Mouse (Mus musculus) heart, embryonic 13.5 days (tissue): Measurements from ENCODE around the gene Elp4. TPM values are rescaled to one million over a fixed set of nuclear protein-coding genes. Genes with fewer than 3 reads are reported as not detected.

Source experiments
- ATAC-seq: fragments of 200-750 bp; cut with Nextera tagmentation; 2 replicates; pipeline ENCODE4 v1.8.0; 2017; ENCODE audit warnings: moderate TSS enrichment; ENCODE audit not compliant: insufficient number of reproducible peaks, low FRiP score, low TSS enrichment; ENCODE audit errors: extremely low read depth
- H3K27ac ChIP-seq: fragments of 300-500 bp; sonication (generic); replicated peaks from 2 replicates; pipeline ENCODE4 v1.5.1; 2015; ENCODE audit warnings: moderate library complexity, mild to moderate bottlenecking, inconsistent platforms
- H3K27me3 ChIP-seq: fragments of 300-500 bp; sonication (generic); replicated peaks from 2 replicates; pipeline ENCODE4 v1.6.1; 2015; ENCODE audit warnings: mild to moderate bottlenecking, inconsistent platforms
- H3K36me3 ChIP-seq: fragments of 300-500 bp; sonication (generic); 2 replicates; pipeline ENCODE4 v1.6.1; 2015; ENCODE audit warnings: mild to moderate bottlenecking, inconsistent platforms
- H3K4me1 ChIP-seq: fragments of 300-500 bp; sonication (generic); 2 replicates; pipeline ENCODE4 v1.6.1; 2015; ENCODE audit warnings: inconsistent platforms
- H3K4me2 ChIP-seq: fragments of 300-500 bp; sonication (generic); 2 replicates; pipeline ENCODE4 v1.6.1; 2015; ENCODE audit warnings: inconsistent platforms, mild to moderate bottlenecking, moderate library complexity
- H3K4me3 ChIP-seq: fragments of 300-500 bp; sonication (generic); 2 replicates; pipeline ENCODE4 v1.5.1; 2015; ENCODE audit warnings: moderate library complexity, mild to moderate bottlenecking, inconsistent platforms
- H3K9ac ChIP-seq: fragments of 300-500 bp; sonication (generic); 2 replicates; pipeline ENCODE4 v1.6.1; 2015; ENCODE audit warnings: inconsistent platforms, mild to moderate bottlenecking, moderate library complexity
- H3K9me3 ChIP-seq: fragments of 300-500 bp; sonication (generic); 2 replicates; pipeline ENCODE4 v1.6.1; 2016; ENCODE audit warnings: inconsistent platforms
- WGBS: fragments of 180-500 bp; shearing (Covaris S2); methylation state at CpG from one replicate; pipeline ENCODE4 v1.1.7; 2015; ENCODE audit warnings: mixed read lengths; 5-methylcytosine and 5-hydroxymethylcytosine counted together
- polyA plus RNA-seq: library from polyadenylated mRNA; unstranded; fragments of >200 nt; fragmentation: Nextera tagmentation; extraction: Ambion mirVana; gene quantifications from 2 replicates; pipeline ENCODE4 v1.2.1, GENCODE M21; 2015

The Elp4 gene
- polyA plus RNA-seq, 1 experiment from 2014 or later = 18.0 TPM

DNA sequence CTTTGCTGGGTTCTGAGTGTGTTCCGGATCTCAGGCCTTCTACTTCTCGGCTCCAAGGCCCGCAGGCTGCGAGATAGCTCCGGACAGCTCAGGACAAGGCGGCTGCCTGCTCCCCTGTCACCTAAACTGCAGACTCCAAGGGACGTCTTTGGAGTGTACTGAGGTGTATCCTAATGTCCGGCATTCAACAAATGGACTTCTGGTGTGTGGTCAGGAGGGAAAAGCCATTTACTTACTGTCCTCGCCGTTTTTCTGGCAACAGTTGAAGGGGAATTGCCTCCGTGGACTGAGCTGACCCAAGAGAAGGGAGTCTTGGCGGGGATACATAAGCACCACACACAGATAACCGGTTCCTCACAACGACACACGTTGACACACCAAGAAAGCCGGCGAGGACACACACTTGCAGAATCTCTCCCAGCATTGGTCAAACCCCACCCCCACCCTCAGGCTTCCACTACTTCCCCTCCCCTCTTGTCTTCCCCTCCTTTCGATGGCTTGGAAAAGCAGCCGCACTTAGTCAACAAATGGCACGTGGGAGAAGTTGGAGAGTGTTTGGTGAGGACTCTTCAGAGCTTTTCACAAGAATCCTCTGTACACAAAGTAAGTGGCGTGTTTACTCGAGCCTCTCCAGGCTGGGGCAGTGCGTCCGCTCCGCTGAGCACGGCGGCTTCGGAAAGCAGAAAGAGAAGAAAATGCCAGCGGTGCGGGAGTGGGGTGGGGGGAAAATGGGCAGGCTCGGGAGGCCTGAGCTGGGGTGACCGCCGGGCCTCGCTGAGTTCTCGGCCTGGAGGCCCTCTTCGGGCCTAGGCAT, 230.1 kb downstream of the Elp4 start:
- Histone ChIP-seq H3K4me3 (peak overlapping the region; percentile 51), H3K9ac (peak overlapping the region; percentile 52; the same call in 1 of the 2 replicates), H3K4me1 (peaks cover 39% of the 10 kb centered on the region), H3K9me3 (no peaks in the 10 kb centered on the region), H3K36me3 (no peaks in the 10 kb centered on the region), H3K27me3 (peaks cover 100% of the 10 kb centered on the region), H3K27ac (no peak overlapping the region), H3K4me2 (peak overlapping the region; percentile 71)
- ATAC-seq = no peak
- WGBS = under 1% methylated on average over 36 of the region's 36 CpGs

DNA sequence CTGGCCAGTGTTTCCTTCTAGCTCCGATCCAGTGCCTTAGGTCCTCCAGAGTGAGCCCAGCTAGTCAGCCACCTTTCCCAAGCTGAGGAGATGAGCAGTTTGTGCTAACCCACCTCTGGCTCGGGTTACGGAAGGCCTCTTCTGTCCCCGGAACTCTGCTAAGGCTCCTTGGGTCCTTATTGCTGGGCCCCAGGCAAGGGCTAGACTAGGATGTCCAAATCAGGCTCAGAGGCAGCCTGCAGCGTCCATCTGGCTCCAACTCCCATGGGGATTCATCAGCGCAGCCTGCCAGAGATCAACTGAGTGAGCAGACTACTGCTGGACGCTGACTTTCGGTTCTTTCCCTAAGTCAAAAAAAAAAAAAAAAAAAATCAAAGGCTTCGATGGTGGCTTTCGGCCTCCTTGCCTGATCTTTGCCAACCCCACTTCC, 230.7 kb downstream of the Elp4 start:
- Histone ChIP-seq H3K27me3 (peaks cover 100% of the 10 kb centered on the region), H3K4me1 (peaks cover 45% of the 10 kb centered on the region), H3K36me3 (no peaks in the 10 kb centered on the region), H3K9me3 (no peaks in the 10 kb centered on the region), H3K4me2 (peak overlapping the region; percentile 71), H3K9ac (peak overlapping the region; percentile 7; the same call in 1 of the 2 replicates), H3K27ac (no peak overlapping the region), H3K4me3 (peak overlapping the region; percentile 51)
- no peak for ATAC-seq
- WGBS = 3% methylated on average over 10 of the region's 10 CpGs

DNA sequence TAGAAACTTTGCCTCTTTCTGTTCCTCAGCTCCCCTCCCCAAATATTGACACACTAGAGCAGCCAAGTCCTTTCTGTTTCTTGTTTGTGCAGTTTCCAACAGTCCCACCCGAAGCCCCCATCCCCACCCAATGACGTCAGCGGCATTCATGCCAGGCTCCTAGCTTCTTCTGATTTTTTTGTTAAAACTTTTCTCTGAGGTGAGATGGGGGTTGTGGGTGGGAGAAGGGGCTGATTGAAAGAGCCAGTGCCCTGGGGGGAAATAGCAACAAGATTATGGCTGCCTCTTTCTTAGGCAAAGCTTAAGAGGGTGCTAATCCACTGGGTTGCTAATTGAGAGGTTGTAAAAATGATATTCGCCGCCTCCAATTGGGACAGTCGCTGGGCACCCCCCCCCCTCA, 231.3 kb downstream of the Elp4 start:
- no peak overlapping the region for H3K9ac ChIP-seq
- peaks cover 100% of the 10 kb centered on the region for H3K27me3 ChIP-seq
- WGBS = 1% methylated on average over 6 of the region's 6 CpGs
- no peaks in the 10 kb centered on the region for H3K36me3 ChIP-seq
- ATAC-seq = no peak
- peaks cover 48% of the 10 kb centered on the region for H3K4me1 ChIP-seq
- H3K27ac ChIP-seq = no peak overlapping the region
- H3K4me3 ChIP-seq = no peak overlapping the region
- H3K9me3 ChIP-seq = no peaks in the 10 kb centered on the region
- no peak overlapping the region for H3K4me2 ChIP-seq

DNA sequence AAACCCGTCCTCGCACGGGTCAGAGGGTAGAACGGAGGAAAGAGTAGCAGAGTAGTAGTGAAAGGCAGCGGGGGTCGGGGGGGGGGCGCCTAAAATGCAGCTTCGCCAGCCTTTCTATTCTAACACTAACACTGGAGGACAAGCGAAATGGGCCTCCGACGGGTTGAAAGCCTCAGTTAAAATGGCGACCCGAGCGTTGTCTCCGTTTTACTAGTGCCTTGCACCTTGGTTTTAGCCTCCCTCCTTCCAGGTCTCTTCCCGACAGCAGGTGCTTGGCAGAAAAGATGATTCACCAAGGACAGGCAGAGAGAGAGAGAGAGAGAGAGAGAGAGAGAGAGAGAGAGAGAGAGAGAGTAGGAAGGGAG, 231.8 kb downstream of the Elp4 start:
- H3K9ac ChIP-seq = no peak overlapping the region
- H3K27me3 ChIP-seq = peaks cover 100% of the 10 kb centered on the region
- no peaks in the 10 kb centered on the region for H3K9me3 ChIP-seq
- H3K4me2 ChIP-seq = peak overlapping the region; percentile 16
- 3% methylated on average over 16 of the region's 16 CpGs for WGBS
- H3K27ac ChIP-seq = no peak overlapping the region
- H3K4me3 ChIP-seq = peak overlapping the region; percentile 25
- ATAC-seq = no peak
- peaks cover 48% of the 10 kb centered on the region for H3K4me1 ChIP-seq
- H3K36me3 ChIP-seq = no peaks in the 10 kb centered on the region

DNA sequence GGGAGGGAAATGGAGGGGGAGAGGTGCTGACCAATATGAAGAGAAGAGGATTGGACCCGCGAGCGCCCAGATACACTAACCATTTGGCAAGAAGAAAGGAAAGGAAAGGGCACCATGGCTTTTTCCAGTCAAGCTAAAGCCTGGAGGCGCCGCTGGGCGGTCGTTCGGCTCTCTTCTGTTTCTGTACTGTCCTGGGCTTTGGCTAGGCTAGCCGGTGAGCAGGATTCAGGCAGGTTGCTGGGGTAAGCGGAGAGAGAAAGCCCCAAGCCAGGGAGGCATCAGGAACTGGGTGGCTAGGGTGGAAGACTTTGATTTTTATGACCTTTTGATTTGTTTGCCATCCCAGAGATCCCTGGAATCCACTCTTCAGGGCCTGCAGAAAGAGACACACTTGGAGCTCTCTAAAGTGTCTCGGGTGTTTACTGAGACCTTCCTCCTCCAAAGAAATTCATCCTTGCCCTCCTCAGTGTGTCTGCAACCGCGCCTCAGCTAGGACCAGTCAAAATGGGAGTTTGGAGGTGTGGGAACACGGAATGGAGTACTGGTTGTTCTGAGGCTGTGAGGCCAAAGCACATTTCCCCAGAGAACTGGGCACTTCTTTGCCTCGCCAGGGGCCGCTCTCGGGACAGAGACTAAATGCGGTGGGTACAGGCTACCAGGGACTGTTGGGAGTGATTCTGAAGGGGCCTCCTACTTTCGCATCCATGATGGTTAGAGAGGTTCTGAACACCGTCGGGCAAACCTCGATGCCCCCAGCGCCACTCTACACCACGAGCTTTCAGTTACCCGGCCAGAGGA, 232.4 kb downstream of the Elp4 start:
- Histone ChIP-seq H3K36me3 (no peaks in the 10 kb centered on the region), H3K27ac (no peak overlapping the region), H3K4me3 (peak overlapping the region; percentile 25), H3K27me3 (peaks cover 100% of the 10 kb centered on the region), H3K4me2 (peak overlapping the region; percentile 16), H3K9ac (no peak overlapping the region), H3K9me3 (no peaks in the 10 kb centered on the region), H3K4me1 (peaks cover 51% of the 10 kb centered on the region)
- WGBS = 2% methylated on average over 25 of the region's 25 CpGs
- no peak for ATAC-seq

DNA sequence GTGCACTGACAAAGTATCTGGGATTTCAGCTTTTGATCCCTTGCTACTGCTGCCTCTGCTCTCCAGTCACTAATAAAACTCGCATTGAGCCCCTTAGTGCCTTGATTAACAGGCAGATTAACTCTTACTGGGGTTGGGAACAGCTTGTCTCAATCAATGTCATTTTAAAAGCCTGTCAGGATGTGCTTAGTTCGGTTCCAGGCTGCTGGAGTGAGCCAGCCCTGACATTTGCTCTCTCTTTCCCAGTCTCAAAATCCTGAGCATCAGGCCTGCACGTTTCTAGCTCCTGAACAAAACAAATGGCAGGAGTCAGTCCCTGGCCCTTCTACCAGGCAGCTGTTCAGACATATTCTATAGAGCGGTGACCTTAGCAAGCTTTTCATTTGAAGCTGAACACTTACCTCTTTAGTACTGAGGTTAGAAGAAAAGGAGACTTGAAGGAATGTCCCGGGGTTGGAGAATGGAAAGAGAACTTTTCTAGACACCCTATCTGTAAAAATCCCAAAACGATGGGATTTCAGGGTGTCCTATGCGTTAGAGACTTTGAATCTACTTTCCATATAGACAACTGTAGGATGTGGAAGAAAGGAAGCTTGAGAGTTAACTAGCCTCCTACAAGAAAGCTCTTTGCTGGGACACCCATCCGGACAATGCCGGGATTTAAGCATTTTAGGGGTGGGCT, 233.1 kb downstream of the Elp4 start:
- H3K4me1 ChIP-seq = peaks cover 52% of the 10 kb centered on the region
- H3K4me3 ChIP-seq = no peak overlapping the region
- no peak for ATAC-seq
- no peaks in the 10 kb centered on the region for H3K36me3 ChIP-seq
- H3K4me2 ChIP-seq = no peak overlapping the region
- H3K27me3 ChIP-seq = peaks cover 100% of the 10 kb centered on the region
- WGBS = 2% methylated on average over 9 of the region's 9 CpGs
- no peak overlapping the region for H3K9ac ChIP-seq
- H3K9me3 ChIP-seq = no peaks in the 10 kb centered on the region
- H3K27ac ChIP-seq = no peak overlapping the region

DNA sequence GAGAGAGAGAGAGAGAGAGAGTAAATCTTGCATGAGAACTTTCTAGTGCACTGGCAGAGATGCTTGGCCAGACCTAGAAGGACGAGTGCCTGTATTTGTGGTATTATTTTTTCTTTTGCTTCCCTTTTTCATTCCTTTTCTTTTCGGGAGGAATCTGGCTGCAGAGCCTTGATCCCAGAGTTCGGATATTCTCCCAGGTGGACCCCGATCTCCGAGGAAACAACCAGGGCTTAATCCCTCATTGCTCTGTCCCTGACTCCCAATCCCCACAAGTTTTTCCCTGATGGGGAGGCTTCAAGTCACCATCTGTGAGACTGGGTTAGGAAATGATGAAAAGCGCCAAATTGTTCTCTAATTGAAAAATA, 233.7 kb downstream of the Elp4 start:
- Histone ChIP-seq H3K9ac (no peak overlapping the region), H3K27me3 (peaks cover 100% of the 10 kb centered on the region), H3K9me3 (no peaks in the 10 kb centered on the region), H3K27ac (no peak overlapping the region), H3K36me3 (no peaks in the 10 kb centered on the region), H3K4me1 (peaks cover 46% of the 10 kb centered on the region), H3K4me3 (no peak overlapping the region), H3K4me2 (no peak overlapping the region)
- ATAC-seq = no peak
- 2% methylated on average over 6 of the region's 6 CpGs for whole genome bisulfite sequencing

DNA sequence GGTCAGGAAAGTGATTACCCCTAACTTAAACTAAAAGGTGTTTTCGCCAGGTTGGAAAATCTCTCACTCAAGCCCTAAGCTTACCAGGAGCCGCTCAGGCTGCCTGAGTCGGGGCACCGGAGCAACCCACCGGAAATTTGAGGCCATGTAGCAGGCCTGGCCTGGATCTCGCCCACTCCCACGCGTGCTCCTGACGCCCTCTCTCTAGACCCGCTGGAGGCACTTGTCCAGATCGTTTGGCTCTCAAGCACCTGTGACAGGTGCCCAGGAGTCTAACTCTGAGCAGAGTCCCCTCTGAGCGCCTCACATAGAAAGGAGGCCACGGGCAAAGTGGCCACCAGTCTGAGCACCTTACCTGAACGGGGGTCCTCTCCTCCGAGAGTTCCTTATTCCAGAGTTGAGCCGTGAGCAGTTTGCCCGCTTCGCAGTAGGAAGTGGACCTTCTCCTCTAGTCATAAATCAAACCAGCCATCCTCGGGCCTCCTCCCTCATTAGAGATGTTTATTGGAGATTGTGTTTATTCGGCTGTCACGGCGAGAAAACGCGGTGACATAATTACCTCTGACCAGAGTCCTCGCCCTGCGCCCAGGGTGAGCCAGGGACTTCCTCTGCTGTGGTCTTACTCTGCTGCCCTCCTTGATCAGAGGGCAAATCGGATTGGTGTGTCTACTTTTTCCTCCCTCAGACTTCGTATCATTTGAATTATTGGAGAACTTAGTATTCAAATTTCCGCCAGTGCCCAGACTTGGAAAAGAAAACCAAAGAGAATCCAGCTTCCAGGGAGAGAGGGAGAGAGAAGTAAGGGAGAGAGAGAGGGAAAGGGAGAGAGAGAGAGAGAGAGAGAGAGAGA, 234.3 kb downstream of the Elp4 start:
- Histone ChIP-seq H3K4me2 (no peak overlapping the region), H3K9ac (no peak overlapping the region), H3K4me1 (peaks cover 40% of the 10 kb centered on the region), H3K27me3 (peaks cover 100% of the 10 kb centered on the region), H3K4me3 (no peak overlapping the region), H3K27ac (no peak overlapping the region), H3K36me3 (no peaks in the 10 kb centered on the region), H3K9me3 (no peaks in the 10 kb centered on the region)
- no peak for ATAC-seq
- WGBS = 1% methylated on average over 29 of the region's 29 CpGs

DNA sequence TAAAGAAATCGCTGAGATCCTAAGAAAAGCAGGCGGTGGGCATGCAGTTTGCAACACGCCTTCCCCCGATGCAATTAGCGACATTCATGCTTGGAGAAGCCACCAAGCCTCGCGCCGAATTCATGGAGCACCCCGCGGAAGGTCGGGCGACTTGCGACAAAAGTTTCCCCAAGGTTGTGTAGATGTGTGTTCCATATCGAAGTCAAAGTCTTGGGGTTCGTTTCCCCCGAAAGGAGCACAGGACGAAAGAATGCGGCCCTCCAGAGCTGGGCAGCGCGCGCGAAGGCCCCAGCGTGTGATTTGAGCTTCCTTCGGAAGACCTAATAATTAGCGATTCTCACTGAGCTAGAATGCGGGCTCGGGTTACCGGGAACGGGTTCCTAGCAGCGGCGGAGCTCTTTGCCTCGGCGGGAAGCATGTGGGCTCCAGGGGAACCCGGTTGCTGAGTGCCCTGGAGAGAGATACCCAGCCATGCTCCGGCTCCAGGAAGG, 234.9 kb downstream of the Elp4 start:
- Histone ChIP-seq H3K9ac (no peak overlapping the region), H3K27ac (no peak overlapping the region), H3K36me3 (no peaks in the 10 kb centered on the region), H3K4me1 (peaks cover 33% of the 10 kb centered on the region), H3K4me3 (peak overlapping the region; percentile 23; the same call in 1 of the 2 replicates), H3K9me3 (no peaks in the 10 kb centered on the region), H3K27me3 (peaks cover 100% of the 10 kb centered on the region), H3K4me2 (peak overlapping the region; percentile 35; the same call in 1 of the 2 replicates)
- under 1% methylated on average over 35 of the region's 35 CpGs for WGBS
- ATAC-seq = no peak

DNA sequence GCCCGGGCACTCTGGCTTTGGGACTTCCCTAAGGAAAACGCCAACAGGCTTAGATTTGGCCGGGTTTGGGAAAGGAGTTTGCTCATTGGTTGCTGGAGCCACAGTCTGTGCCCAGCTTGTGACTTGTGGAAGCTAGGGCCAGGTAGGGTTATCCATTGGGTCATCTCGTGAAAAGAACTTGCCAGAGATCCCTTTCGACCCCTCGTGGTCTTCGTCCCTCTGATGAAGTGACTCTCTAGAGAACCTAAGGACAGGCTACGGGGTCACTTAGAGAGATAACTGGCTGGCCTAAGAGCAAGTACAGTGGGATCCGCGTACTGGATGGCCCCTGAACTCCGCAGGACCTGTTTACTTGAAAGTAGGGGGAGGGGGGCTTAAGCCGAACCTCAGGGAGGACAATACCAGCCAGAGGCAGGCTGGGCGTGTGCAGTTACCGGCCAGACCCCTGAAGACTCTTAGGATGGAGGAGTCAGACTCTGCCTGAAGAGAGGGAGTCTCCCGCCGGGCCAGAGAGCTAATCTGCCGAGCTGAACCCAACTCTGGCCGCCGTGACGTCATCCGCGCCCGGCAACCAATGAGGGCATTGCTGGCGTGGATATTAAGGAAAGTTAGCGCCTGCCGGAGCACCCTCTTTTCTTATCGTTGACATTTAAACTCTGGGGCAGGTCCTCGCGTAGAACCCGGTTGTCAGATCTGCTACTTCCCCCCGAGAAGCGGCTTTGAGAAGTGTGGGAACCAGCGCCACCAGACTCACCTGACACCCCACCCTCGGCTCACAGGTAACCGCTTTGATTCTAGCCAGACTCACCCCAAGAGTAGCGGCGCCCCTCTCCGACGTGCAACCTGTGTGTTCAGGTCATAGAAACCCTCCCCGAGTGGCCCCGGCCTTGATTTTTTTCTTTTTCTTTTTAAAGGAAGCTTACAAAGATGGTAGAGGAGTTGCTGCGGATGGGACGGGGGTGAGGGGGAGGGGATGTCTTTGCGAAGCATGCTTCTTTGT, 235.8 kb downstream of the Elp4 start, which contains the start of gene Pax6:
Pax6 (plus strand) TSS at position 630 of the 1,000 bp plus-strand sequence.
- Histone ChIP-seq H3K27me3 (peaks cover 100% of the 10 kb centered on the region), H3K36me3 (no peaks in the 10 kb centered on the region), H3K9ac (no peak within 1 kb of the TSS), H3K9me3 (no peaks in the 10 kb centered on the region), H3K4me1 (peaks cover 25% of the 10 kb centered on the region), H3K4me3 (peak within 1 kb of the TSS; percentile 23), H3K4me2 (peak within 1 kb of the TSS; percentile 35), H3K27ac (no peak within 1 kb of the TSS)
- no peak for ATAC-seq
- 1% methylated on average over 44 of the region's 44 CpGs for WGBS
